Mouse (Mus musculus): ENCODE data around the gene Slc27a5.

GRCm38 (mm10) chr7:12998851-12999250 lies 859 bp upstream of the Slc27a5 start, which contains the start of gene Trim28:
- TF ChIP-seq ZC3H11A (IDR thresholded peaks at IDR 0.05; ENCODE audit: borderline replicate concordance, low read depth, low read length) (no peak), CHD2 (IDR thresholded peaks at IDR 0.05; ENCODE audit: low read depth, low read length) (no peak), ZNF384 (IDR thresholded peaks at IDR 0.05; ENCODE audit: low read depth, low read length) (no peak), MAFK (IDR thresholded peaks at IDR 0.05; ENCODE audit: insufficient read depth, low read depth, low read length) (no peak)
